Mouse (Mus musculus) G1E (cell line): ENCODE data around the gene Gal. TPM values are rescaled to one million over a fixed set of nuclear protein-coding genes. Genes with fewer than 3 reads are reported as not detected.

Experiments
- ATAC-seq: 2 replicates; pipeline ENCODE4 v1.8.0; 2016; ENCODE audit warnings: mild to moderate bottlenecking; ENCODE audit not compliant: insufficient number of reproducible peaks, poor library complexity, low FRiP score, severe bottlenecking; ENCODE audit errors: extremely low read depth
- DNase-seq: peaks from one replicate; pipeline ENCODE4 v3.0.0; 2012; ENCODE audit warnings: low spot score
- H3K27me3 ChIP-seq: 2 replicates; pipeline ENCODE4 v1.6.1; 2012; ENCODE audit warnings: mild to moderate bottlenecking, low read length, inconsistent platforms; ENCODE audit not compliant: insufficient read depth
- H3K36me3 ChIP-seq: replicated peaks from 2 replicates; pipeline ENCODE3; 2012; ENCODE audit warnings: mild to moderate bottlenecking, inconsistent platforms
- H3K4me1 ChIP-seq: 2 replicates; pipeline ENCODE4 v1.6.1; 2012; ENCODE audit warnings: low read depth, low read length, inconsistent platforms, mixed read lengths; ENCODE audit not compliant: insufficient read depth
- H3K4me3 ChIP-seq: 2 replicates; pipeline ENCODE4 v1.5.1; 2012; ENCODE audit warnings: low read depth, mild to moderate bottlenecking, inconsistent platforms, low read length, moderate library complexity, mixed read lengths
- H3K9me3 ChIP-seq: replicated peaks from 2 replicates; pipeline ENCODE4 v1.6.1; 2012; ENCODE audit warnings: inconsistent platforms
- CTCF ChIP-seq: IDR thresholded peaks from 2 replicates; pipeline ENCODE4 v1.5.1; 2012; ENCODE audit warnings: low read depth, low read length, inconsistent platforms, mixed read lengths
- GATA1 ChIP-seq: IDR thresholded peaks from 2 replicates; pipeline ENCODE4 v1.6.1; 2012; ENCODE audit warnings: borderline replicate concordance, low read length, inconsistent platforms, mixed read lengths
- GATA2 ChIP-seq: IDR thresholded peaks from 2 replicates; pipeline ENCODE4 v1.6.1; 2012; ENCODE audit warnings: low read depth, low read length, inconsistent platforms, borderline replicate concordance
- POLR2AphosphoS5 ChIP-seq: IDR thresholded peaks from 2 replicates; pipeline ENCODE4 v1.6.1; 2012; ENCODE audit warnings: low read depth, low read length, inconsistent platforms; ENCODE audit not compliant: insufficient replicate concordance
- TAL1 ChIP-seq: conservative IDR thresholded peaks from 2 replicates; pipeline ENCODE4 v1.6.1; 2012; ENCODE audit warnings: low read depth, low read length, inconsistent platforms, mixed read lengths
- polyA plus RNA-seq: library from polyadenylated mRNA; stranded (reverse); fragments of >175 nt; gene quantifications from 2 replicates; pipeline ENCODE4 v1.2.3, GENCODE M21; 2012
- total RNA-seq, 2 experiments: library from RNA; stranded (forward) in 1 of 2; stranded (reverse) in 1 of 2; fragments of 200-1000 nt in 1 of 2; fragments of >200 nt in 1 of 2; fragmentation: Nextera tagmentation in 1 of 2; gene quantifications; 2 replicates each; pipeline ENCODE4 v1.2.3; 2014 to 2017

The Gal gene
- total and polyA plus RNA-seq, 3 experiments: not detected

DNA sequence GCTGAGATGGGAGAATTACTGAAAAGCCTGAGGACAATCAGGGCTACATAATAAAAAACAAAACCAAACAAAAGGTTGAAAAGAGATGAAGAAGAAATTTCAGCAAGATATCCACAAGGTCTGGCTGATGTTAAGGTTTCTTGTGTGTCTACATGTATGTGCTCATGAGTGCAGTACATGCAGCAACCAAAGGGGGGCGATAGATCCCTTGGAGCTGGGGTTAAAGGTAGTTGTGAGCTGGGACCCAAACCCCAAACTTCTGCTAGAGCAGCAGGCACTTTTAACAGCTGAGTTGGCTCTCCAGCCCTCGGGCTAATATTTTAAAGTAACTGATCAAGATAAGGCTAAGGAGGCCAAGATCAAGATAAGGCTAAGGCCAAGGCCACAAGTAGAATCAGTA is 40.3 kb downstream of the Gal start:
- Histone ChIP-seq H3K36me3 (peaks cover 94% of the 10 kb centered on the region), H3K4me1 (peaks cover 9% of the 10 kb centered on the region), H3K9me3 (no peaks in the 10 kb centered on the region), H3K27me3 (no peaks in the 10 kb centered on the region), H3K4me3 (no peak overlapping the region)
- no peak for DNase-seq
- ATAC-seq: no peak
- TF ChIP-seq POLR2AphosphoS5: no peak
- TF ChIP-seq GATA2: no peak
- no peak for TF ChIP-seq GATA1
- no peak for TF ChIP-seq TAL1
- no peak for TF ChIP-seq CTCF

DNA sequence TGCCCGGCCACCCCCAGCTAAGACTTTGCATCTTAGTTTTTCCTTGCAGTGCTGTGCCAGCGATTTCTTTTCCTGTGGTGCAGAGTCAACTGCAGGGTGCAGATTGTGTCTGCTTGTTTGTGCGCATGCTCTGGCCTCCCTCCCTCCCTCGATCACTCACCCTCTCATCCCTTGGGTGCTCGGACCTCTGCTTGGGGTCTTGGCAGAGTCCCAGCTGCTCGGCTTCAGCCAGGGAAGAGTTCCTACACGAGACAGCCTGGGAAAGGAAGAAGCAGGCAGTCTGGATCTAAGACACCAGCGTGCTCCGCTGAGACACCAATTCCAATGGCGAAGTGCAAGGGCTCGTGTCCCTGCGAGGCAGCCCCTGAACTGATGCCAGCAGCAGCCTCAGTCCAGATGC is 41.0 kb downstream of the Gal start:
- TF ChIP-seq GATA1 (no peak), CTCF (no peak), GATA2 (no peak), TAL1 (no peak), POLR2AphosphoS5 (no peak)
- Histone ChIP-seq H3K4me3 (no peak overlapping the region), H3K27me3 (no peaks in the 10 kb centered on the region), H3K9me3 (no peaks in the 10 kb centered on the region), H3K4me1 (peaks cover 9% of the 10 kb centered on the region), H3K36me3 (peaks cover 94% of the 10 kb centered on the region)
- DNase-seq (no peak), ATAC-seq (no peak)

DNA sequence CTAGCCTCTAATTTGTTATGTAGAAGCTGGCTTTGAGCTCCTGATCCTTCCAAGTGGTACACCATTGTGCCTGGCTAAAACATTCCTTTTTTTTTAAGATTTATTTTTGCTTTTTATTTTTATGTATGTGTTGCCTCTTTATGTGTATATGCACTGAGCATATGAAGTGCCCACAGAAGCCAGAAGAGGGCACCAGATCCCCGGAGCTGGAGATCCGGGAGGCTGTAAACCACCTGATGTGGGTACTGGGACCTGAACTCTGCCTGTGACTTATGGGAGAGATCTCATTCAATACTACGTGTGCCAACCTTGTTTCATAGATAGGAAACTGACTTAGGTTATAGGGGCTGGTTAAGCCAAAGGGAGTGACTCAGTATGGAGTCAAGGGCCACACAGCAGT is 46.1 kb downstream of the Gal start:
- Histone ChIP-seq H3K4me1 (no peaks in the 10 kb centered on the region), H3K27me3 (no peaks in the 10 kb centered on the region), H3K36me3 (peaks cover 93% of the 10 kb centered on the region), H3K9me3 (no peaks in the 10 kb centered on the region), H3K4me3 (no peak overlapping the region)
- TF ChIP-seq CTCF (no peak), POLR2AphosphoS5 (no peak), TAL1 (no peak), GATA1 (no peak)
- ATAC-seq (no peak), DNase-seq (no peak)

DNA sequence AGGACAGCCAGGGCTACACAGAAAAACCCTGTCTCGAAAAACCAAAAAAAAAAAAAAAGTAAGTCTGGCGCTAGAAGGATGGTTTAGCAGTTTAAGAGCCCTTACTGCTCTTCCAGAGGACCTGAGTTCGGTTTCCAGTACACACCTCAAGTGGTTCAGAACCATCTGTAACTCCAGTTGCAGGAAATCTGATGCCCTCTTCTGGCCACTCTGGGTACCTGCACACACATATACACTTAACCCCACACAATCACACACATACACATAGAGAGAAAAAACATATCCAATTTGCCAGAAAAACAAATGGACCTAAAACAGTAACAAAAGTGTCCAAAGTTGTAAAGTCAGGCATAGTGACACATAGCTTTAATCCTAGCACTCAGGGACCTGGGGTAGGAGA is 49.3 kb downstream of the Gal start:
- no peaks in the 10 kb centered on the region for H3K9me3 ChIP-seq
- peaks cover 11% of the 10 kb centered on the region for H3K4me1 ChIP-seq
- no peak overlapping the region for H3K4me3 ChIP-seq
- H3K36me3 ChIP-seq: peaks cover 95% of the 10 kb centered on the region
- TF ChIP-seq TAL1 (no peak), POLR2AphosphoS5 (no peak), CTCF (no peak), GATA1 (no peak), GATA2 (no peak)
- DNase-seq: no peak
- H3K27me3 ChIP-seq: no peaks in the 10 kb centered on the region
- no peak for ATAC-seq

DNA sequence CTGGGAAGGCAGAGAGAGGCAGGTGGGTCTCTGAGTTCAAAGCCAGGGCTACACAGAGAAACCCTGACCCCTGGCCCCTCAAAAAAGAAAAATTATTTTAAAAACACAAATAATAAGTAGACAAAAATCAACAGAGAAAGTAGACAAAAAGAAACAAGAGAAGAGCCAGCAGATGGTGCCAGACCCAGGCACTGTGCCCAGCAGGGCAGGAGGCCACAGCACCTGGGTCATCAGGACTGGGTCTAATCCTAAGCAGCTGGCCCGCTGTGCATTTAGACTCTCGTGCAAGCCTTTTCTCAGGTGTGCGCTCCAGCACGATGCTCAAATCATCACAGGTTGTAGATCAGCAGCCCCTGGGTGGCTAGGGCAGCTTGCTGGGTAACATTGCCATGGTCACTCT is 50.8 kb downstream of the Gal start:
- Histone ChIP-seq H3K27me3 (no peaks in the 10 kb centered on the region), H3K4me1 (peaks cover 19% of the 10 kb centered on the region), H3K9me3 (no peaks in the 10 kb centered on the region), H3K4me3 (no peak overlapping the region), H3K36me3 (peaks cover 87% of the 10 kb centered on the region)
- DNase-seq (no peak), ATAC-seq (no peak)
- TF ChIP-seq GATA1: no peak
- TF ChIP-seq GATA2: no peak
- no peak for TF ChIP-seq CTCF
- no peak for TF ChIP-seq TAL1
- no peak for TF ChIP-seq POLR2AphosphoS5

Other genes starting within 250 kb of the Gal start
- 54.5 and 57.3 TPM in 2 replicates for gene Mrpl21, start 131.6 kb downstream of the Gal start, total RNA-seq (2014; fragmentation: Nextera tagmentation)
- 92.9 and 105 TPM in 2 replicates for gene Mrpl21, start 131.6 kb downstream of the Gal start, total RNA-seq (2017)
- gene Mrpl21, start 131.6 kb downstream of the Gal start, polyA plus RNA-seq: 6.9 and 27.4 TPM in 2 replicates
- gene Ighmbp2, start 131.5 kb downstream of the Gal start, total RNA-seq (2014; fragmentation: Nextera tagmentation): 2.8 and 6.5 TPM in 2 replicates
- 5.1 and 5.6 TPM in 2 replicates for gene Ighmbp2, start 131.5 kb downstream of the Gal start, total RNA-seq (2017)
- 10.6 and 12.0 TPM in 2 replicates for gene Ighmbp2, start 131.5 kb downstream of the Gal start, polyA plus RNA-seq
- 15.0 and 15.5 TPM in 2 replicates for gene Cpt1a, start 92.2 kb downstream of the Gal start, total RNA-seq (2014; fragmentation: Nextera tagmentation)
- gene Cpt1a, start 92.2 kb downstream of the Gal start, total RNA-seq (2017): 21.2 and 22.3 TPM in 2 replicates
- gene Cpt1a, start 92.2 kb downstream of the Gal start, polyA plus RNA-seq: 3.2 and 4.1 TPM in 2 replicates
- gene Tesmin, start 25.7 kb downstream of the Gal start, total RNA-seq (2014; fragmentation: Nextera tagmentation): not detected in 2 replicates
- gene Tesmin, start 25.7 kb downstream of the Gal start, total RNA-seq (2017): 0.33 and 0.52 TPM in 2 replicates
- 0.17 and 0.25 TPM in 2 replicates for gene Tesmin, start 25.7 kb downstream of the Gal start, polyA plus RNA-seq
- 109 and 115 TPM in 2 replicates for gene Ppp6r3, start 161.2 kb upstream of the Gal start, total RNA-seq (2014; fragmentation: Nextera tagmentation)
- 95.3 and 105 TPM in 2 replicates for gene Ppp6r3, start 161.2 kb upstream of the Gal start, total RNA-seq (2017)
- gene Ppp6r3, start 161.2 kb upstream of the Gal start, polyA plus RNA-seq: 59.5 and 84.7 TPM in 2 replicates